Mouse (Mus musculus) ovary, adult 10 weeks (tissue): ENCODE results near the gene Gse1. TPM values are rescaled to one million over a fixed set of nuclear protein-coding genes. Genes with fewer than 3 reads are reported as not detected.

ENCODE experiments used
- polyA plus RNA-seq: library from polyadenylated mRNA; stranded (reverse); fragments of 350-450 nt; fragmentation: Illumina TruSeq; extraction: RNeasy Lipid Tissue Mini Kit (QIAGEN cat#74804); gene quantifications from one replicate; pipeline ENCODE4 v1.2.3, GENCODE M21; 2014

Gse1 gene
- polyA plus RNA-seq, result 1.1 TPM

GRCm38 (mm10) chr8:120227891-120228591, at the start of gene Gse1:
TSS of gene Gse1 (plus strand) at chr8:120228456.

GRCm38 (mm10) chr8:120588908-120589771, 360.9 kb downstream of the Gse1 start, which contains the start of gene Gins2:
TSS of gene Gins2 (minus strand) at chr8:120589304.

Other genes with a start within 250 kb of the Gse1 start
- gene Crispld2, start 236.0 kb upstream of the Gse1 start, polyA plus RNA-seq, result 24.0 TPM
- 0.60 TPM for gene Zdhhc7, start 127.0 kb upstream of the Gse1 start, polyA plus RNA-seq
- 7.6 TPM for gene 6430548M08Rik, start 114.3 kb upstream of the Gse1 start, polyA plus RNA-seq
- gene Fam92b, start 51.0 kb upstream of the Gse1 start, polyA plus RNA-seq, result not detected